Mouse (Mus musculus): ENCODE measurements around the gene Hadha.

DNA sequence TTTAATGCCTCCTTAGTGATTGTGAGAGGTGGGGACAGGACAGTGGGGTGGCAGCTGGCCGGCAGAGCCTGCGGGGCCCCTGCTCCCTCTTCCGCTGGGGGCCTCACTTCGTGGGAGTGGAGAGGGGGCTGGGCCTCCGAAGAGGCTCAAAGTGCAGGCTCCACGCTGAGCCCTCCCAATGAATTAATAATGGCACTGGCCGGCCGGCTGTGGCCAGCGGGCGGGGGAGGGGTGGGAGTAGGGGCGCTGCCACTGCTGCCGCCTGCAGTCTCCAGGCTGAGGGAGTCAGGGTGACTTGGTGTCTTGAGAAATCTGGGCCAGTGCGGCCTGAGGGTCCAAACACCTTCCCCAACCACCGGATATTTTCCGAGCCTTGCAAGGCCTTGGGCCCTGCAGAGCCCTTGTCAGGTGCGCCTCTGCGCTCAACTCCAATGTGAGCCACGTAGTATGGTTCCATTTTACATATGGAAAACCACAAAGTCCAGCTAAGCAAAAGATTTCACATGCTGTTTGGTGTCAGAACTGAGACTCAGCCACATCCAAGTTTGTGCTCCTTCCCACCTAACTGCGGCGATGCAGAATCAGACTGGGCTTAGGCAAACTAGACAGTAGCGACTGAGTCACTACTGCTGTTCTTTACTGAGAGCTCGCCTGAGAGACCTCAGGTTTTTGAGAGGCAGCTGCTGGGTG is 44.4 kb downstream of the Hadha start:
- TF ChIP-seq CTCF (IDR thresholded peaks at IDR 0.05; ENCODE audit: low read depth) (no peak), EP300 (IDR thresholded peaks at IDR 0.05; ENCODE audit: low read depth) (no peak)
